Mouse (Mus musculus): ENCODE measurements at regions not wholly inside any gene's neighbourhood (a gene's known extent, or its start where the extent isn't known, plus 50 kb on each side); places are given as distances from the start of the nearest gene placed in this dataset.

DNA sequence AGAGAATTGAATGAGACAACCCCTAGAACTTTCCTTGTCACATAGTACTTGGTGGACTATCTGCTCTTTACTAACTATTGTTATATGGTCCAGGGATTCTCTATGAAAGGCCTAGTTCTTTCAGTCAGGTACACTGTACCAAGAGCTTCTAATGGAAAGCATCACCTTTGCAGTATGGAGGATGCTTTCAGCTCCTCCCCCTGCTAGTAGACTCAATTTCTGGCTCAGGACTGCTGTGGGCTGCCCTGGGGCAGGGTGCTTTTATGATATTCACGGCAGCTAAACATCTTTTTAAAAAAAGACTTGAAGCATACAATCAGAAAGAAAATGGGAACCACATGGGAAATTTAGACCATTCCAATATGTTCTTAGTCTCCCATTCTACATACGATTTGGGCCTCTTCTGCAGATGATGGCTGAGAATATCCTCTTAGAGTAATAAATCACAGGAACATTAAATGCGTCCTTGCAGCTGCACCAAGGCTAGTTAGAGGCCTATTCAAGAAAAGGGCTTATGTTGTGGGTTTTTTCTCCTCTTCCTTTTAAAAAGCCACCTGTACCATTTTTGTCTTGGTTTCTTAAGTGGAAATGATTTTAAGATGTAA lies 61.7 kb upstream of the 6030498E09Rik start:
- no peak for DNase-seq

GRCm38 (mm10) chrX:38711442-38712258 lies 60.8 kb upstream of the 6030498E09Rik start:
- DNase-seq, result peak; percentile 27
